Mouse (Mus musculus): ENCODE data around the gene Rexo5. TPM values are rescaled to one million over a fixed set of nuclear protein-coding genes. Genes with fewer than 3 reads are reported as not detected.

Gene Rexo5
- polyA plus RNA-seq, 1 experiment from 2014 or later: 10.8 TPM

DNA sequence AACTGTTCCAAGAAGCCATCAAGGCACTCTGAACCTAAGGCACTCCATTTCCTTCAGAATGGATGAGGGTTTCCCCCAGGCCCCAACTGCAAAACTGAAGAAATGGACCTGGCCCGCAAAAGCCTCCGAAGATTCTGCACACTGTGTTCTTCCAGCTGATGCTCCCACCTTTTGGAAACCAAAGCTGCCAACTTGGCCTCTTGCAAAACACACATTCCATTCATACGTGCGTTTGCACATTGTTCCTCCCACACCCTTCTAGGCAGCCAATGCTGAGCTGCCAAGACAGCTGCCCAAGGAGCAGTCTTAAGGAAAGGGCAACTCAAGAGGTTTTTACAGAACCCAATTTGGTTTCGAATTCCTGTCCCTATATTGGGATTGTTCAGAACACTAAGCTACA lies 56.9 kb downstream of the Rexo5 start:
- no peak overlapping the region for H3K4me3 ChIP-seq
- no peak overlapping the region for H3K4me2 ChIP-seq
- H3K4me1 ChIP-seq: no peaks in the 10 kb centered on the region
- no peak overlapping the region for H3K9ac ChIP-seq
- H3K9me3 ChIP-seq: no peaks in the 10 kb centered on the region
- ATAC-seq (replicated peaks): no peak
- no peaks in the 10 kb centered on the region for H3K36me3 ChIP-seq (replicated peaks)
- H3K27me3 ChIP-seq (replicated peaks): no peaks in the 10 kb centered on the region
- WGBS: 88% methylated on average over 5 of the region's 5 CpGs
- H3K27ac ChIP-seq: no peak overlapping the region

GRCm38 (mm10) chr7:119852494-119852893 lies 58.7 kb downstream of the Rexo5 start:
- Histone ChIP-seq H3K9me3 (no peaks in the 10 kb centered on the region), H3K27ac (no peak overlapping the region), H3K4me2 (no peak overlapping the region)

GRCm38 (mm10) chr7:119853186-119853585 lies 59.4 kb downstream of the Rexo5 start:
- Histone ChIP-seq H3K4me1 (no peaks in the 10 kb centered on the region), H3K4me2 (no peak overlapping the region), H3K9me3 (no peaks in the 10 kb centered on the region), H3K4me3 (no peak overlapping the region), H3K9ac (no peak overlapping the region), H3K36me3 (replicated peaks) (0 out of 2 replicates have a peak, but pooled peaks cover 2% of the 10 kb centered on the region), H3K27me3 (replicated peaks) (no peaks in the 10 kb centered on the region), H3K27ac (no peak overlapping the region)
- 100% methylated on average over 1 of the region's 1 CpGs for WGBS
- no peak for ATAC-seq (replicated peaks)

More at GRCm38 (mm10) chr7:119852494-119852893, 58.7 kb downstream of the Rexo5 start:
- H3K4me3 ChIP-seq: no peak overlapping the region
- H3K27me3 ChIP-seq (replicated peaks): no peaks in the 10 kb centered on the region
- H3K4me1 ChIP-seq: no peaks in the 10 kb centered on the region
- H3K9ac ChIP-seq: no peak overlapping the region
- 0 out of 2 replicates have a peak, but pooled peaks cover 2% of the 10 kb centered on the region for H3K36me3 ChIP-seq (replicated peaks)
- ATAC-seq (replicated peaks): no peak

DNA sequence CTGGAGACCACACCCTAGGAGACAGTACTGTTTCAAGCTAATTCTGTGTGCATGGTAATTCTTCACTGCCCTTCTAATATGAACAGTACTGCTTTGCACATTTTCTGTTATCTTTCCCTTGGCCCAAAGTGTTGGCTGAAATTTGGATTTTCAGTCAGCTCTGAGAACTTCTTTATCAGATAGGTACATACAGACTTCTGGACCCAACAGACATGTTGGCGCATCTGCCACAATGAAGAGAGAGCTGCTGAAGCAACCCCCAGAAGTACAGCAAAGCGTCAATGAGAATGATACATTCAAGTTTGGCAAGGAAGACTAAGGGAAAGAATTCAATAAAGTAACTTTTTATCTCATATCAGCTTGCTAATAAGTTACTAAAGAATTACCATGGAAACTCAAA lies 60.6 kb downstream of the Rexo5 start:
- no peak overlapping the region for H3K27ac ChIP-seq
- no peaks in the 10 kb centered on the region for H3K9me3 ChIP-seq
- H3K36me3 ChIP-seq (replicated peaks): 0 out of 2 replicates have a peak, but pooled peaks cover 2% of the 10 kb centered on the region
- no peaks in the 10 kb centered on the region for H3K4me1 ChIP-seq
- H3K4me2 ChIP-seq: no peak overlapping the region
- H3K27me3 ChIP-seq (replicated peaks): no peaks in the 10 kb centered on the region
- H3K9ac ChIP-seq: no peak overlapping the region
- H3K4me3 ChIP-seq: no peak overlapping the region
- WGBS: 99% methylated on average over 2 of the region's 2 CpGs
- no peak for ATAC-seq (replicated peaks)

DNA sequence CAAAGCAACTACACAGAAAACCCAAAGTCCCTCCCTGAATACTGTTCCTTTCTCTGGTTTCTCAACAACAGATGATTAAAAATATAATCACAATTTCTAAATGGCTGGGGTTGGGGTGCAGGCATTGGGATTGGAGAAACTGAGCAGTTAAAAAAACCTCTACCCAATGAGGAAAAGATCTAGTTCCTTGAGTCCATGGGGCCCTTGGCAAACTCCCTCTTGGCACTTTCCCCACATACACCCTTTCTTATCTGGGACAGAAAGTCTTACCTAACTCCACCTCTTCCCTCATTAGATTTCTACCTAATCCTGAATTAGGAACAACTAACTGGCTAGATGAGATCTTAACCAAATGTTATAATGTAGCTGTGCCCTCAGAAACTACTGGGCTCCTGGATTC lies 61.2 kb downstream of the Rexo5 start:
- no peak for ATAC-seq (replicated peaks)
- Histone ChIP-seq H3K4me3 (no peak overlapping the region), H3K27ac (no peak overlapping the region), H3K4me1 (no peaks in the 10 kb centered on the region), H3K4me2 (no peak overlapping the region), H3K9ac (no peak overlapping the region), H3K36me3 (replicated peaks) (0 out of 2 replicates have a peak, but pooled peaks cover 2% of the 10 kb centered on the region), H3K27me3 (replicated peaks) (no peaks in the 10 kb centered on the region), H3K9me3 (no peaks in the 10 kb centered on the region)

DNA sequence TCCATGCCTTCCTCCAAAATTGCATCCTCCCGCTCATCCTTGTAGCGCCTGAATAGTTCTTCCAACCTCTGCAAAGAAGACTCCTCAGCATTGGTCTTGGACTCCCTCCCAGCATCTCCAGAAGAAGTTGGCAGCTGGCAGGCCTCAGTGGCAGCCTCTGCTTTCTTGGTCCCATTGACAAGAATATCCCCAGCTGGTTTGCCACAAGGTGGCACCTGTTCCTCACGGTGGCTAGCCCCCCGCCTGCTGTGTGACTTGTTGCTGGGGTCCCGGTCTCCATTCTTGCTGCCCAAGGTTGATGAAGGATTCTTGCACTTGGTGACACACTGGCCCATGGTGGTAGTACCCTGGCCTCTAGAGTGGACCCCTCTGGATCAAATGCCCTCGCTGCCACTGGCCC lies 65.7 kb downstream of the Rexo5 start:
- H3K27me3 ChIP-seq (replicated peaks): no peaks in the 10 kb centered on the region
- ATAC-seq (replicated peaks): no peak
- no peak overlapping the region for H3K9ac ChIP-seq
- 75% methylated on average over 6 of the region's 6 CpGs for WGBS
- peaks cover 11% of the 10 kb centered on the region for H3K4me1 ChIP-seq
- H3K4me2 ChIP-seq: no peak overlapping the region
- no peak overlapping the region for H3K27ac ChIP-seq
- no peak overlapping the region for H3K4me3 ChIP-seq
- no peaks in the 10 kb centered on the region for H3K9me3 ChIP-seq
- 0 out of 2 replicates have a peak, but pooled peaks cover 2% of the 10 kb centered on the region for H3K36me3 ChIP-seq (replicated peaks)

DNA sequence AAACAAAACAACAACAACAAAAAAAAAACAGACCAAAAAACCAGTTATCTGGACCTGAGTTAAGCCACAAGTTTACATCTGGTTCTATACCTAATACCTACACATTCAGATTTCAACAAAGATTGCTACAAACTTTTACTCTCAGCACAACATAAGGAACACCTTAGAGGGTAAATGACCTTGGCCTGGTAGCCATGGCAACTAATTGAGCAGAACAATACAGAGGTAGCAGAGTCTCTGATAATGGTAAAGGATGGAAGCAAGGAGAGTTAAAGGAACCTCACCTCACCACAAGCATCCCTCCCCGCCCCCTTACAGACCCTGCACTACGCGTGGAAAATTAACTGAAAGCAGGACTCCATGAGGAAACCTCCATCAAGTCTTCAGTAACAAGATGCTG lies 66.3 kb downstream of the Rexo5 start:
- H3K9me3 ChIP-seq: no peaks in the 10 kb centered on the region
- H3K36me3 ChIP-seq (replicated peaks): 0 out of 2 replicates have a peak, but pooled peaks cover 2% of the 10 kb centered on the region
- no peak overlapping the region for H3K27ac ChIP-seq
- H3K4me3 ChIP-seq: no peak overlapping the region
- 88% methylated on average over 3 of the region's 3 CpGs for WGBS
- ATAC-seq (replicated peaks): no peak
- H3K27me3 ChIP-seq (replicated peaks): no peaks in the 10 kb centered on the region
- no peak overlapping the region for H3K9ac ChIP-seq
- H3K4me2 ChIP-seq: no peak overlapping the region
- peaks cover 11% of the 10 kb centered on the region for H3K4me1 ChIP-seq

- WGBS: 89% methylated on average over 2 of the region's 2 CpGs
- no peak for ATAC-seq (replicated peaks)
- Histone ChIP-seq H3K36me3 (replicated peaks) (0 out of 2 replicates have a peak, but pooled peaks cover 2% of the 10 kb centered on the region), H3K9ac (no peak overlapping the region), H3K4me3 (no peak overlapping the region), H3K4me1 (peaks cover 11% of the 10 kb centered on the region), H3K27ac (no peak overlapping the region), H3K9me3 (no peaks in the 10 kb centered on the region), H3K4me2 (no peak overlapping the region), H3K27me3 (replicated peaks) (no peaks in the 10 kb centered on the region)
Observed at GRCm38 (mm10) chr7:119860554-119860953, 66.7 kb downstream of the Rexo5 start.

DNA sequence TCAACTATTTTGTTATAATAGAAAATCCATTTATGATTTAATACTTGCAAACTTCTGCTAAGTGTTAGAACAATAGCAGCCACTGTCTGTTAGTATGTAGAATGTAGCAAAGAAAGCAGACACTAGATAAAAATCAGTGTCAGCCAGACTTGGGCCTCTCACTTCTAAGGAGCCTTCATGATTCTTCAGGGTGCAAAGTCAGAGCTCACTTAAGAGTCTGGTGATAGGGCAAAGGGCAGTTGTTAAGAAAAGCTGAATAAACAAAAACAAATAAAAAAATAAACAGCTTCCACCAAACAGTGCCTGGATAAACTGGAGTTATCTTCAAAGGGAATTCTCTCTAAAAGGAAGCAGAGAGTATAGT lies 67.1 kb downstream of the Rexo5 start:
- no peaks in the 10 kb centered on the region for H3K9me3 ChIP-seq
- no peaks in the 10 kb centered on the region for H3K27me3 ChIP-seq (replicated peaks)
- peak overlapping the region; percentile 61; the same call in 1 of the 2 replicates for H3K27ac ChIP-seq
- H3K4me2 ChIP-seq: no peak overlapping the region
- peaks cover 11% of the 10 kb centered on the region for H3K4me1 ChIP-seq
- H3K4me3 ChIP-seq: no peak overlapping the region
- no peak overlapping the region for H3K9ac ChIP-seq
- 0 out of 2 replicates have a peak, but pooled peaks cover 2% of the 10 kb centered on the region for H3K36me3 ChIP-seq (replicated peaks)
- no peak for ATAC-seq (replicated peaks)

DNA sequence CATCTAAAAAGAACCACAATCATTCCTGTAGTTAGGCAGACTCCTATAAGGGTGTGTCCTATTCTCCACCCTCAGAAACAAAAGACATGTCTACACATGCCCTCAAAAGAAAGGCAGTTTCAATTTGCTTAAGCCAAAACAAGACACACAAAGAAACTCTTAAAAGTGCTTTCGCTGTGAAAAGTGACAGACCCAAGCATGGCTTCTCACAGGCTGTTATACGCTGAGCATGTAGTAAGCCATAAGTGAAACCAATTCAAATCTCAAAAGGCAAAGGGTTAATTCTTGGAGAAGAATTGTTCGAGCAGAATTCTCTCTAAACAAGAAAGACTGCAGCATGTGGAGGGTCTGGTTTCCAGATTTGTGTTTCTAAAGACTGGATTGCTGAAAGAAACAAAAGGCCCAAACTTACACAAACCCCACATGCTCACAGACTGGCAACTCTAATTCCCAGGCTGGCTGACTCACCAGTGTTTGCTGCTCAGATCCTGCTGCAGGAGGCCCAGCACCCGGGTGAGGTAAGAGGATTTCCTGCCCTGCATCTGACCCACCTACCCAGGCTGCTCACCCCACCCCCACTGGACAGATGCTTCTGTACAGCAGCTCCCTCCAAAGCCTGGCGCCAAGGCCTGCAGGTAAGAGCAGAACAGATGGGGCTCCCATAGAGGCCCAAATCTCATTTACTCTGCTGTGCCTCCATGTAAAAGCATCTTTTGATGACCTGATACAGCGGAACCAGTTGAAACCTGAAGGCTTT lies 67.7 kb downstream of the Rexo5 start:
- Histone ChIP-seq H3K27ac (peak overlapping the region; percentile 61), H3K9me3 (no peaks in the 10 kb centered on the region), H3K4me3 (no peak overlapping the region), H3K36me3 (replicated peaks) (0 out of 2 replicates have a peak, but pooled peaks cover 2% of the 10 kb centered on the region), H3K4me1 (peaks cover 11% of the 10 kb centered on the region), H3K4me2 (no peak overlapping the region), H3K27me3 (replicated peaks) (no peaks in the 10 kb centered on the region), H3K9ac (no peak overlapping the region)
- peak; percentile 79 for ATAC-seq (replicated peaks)
- 11% methylated on average over 6 of the region's 6 CpGs for WGBS

DNA sequence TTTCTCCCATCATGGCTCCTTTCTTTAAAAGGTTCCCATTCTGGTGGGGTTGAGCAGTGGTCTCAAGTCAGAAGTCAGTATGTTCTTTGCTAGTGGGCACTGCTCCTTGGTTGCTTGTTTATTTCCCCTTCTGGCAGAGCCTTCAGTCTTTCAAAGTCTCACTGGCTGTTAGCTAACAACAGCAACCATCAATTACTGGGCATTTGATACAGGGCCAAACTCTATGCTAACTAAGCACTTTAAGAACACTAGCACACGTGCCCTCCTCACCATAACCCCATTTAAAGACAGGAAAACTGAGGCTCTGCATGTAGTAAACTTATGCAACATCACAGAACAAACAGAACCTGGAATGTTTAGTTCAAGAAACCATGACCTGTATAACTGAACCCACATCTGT lies 68.4 kb downstream of the Rexo5 start:
- no peak overlapping the region for H3K4me3 ChIP-seq
- H3K27ac ChIP-seq: peak overlapping the region; percentile 61; the same call in 1 of the 2 replicates
- H3K36me3 ChIP-seq (replicated peaks): 0 out of 2 replicates have a peak, but pooled peaks cover 2% of the 10 kb centered on the region
- no peak; the same call in 1 of the 2 replicates for ATAC-seq (replicated peaks)
- H3K9ac ChIP-seq: no peak overlapping the region
- no peaks in the 10 kb centered on the region for H3K27me3 ChIP-seq (replicated peaks)
- no peaks in the 10 kb centered on the region for H3K9me3 ChIP-seq
- WGBS: 37% methylated on average over 1 of the region's 1 CpGs
- H3K4me2 ChIP-seq: no peak overlapping the region
- H3K4me1 ChIP-seq: peaks cover 11% of the 10 kb centered on the region

GRCm38 (mm10) chr7:119864500-119864899 lies 70.7 kb downstream of the Rexo5 start:
- Histone ChIP-seq H3K9me3 (no peaks in the 10 kb centered on the region), H3K27ac (no peak overlapping the region), H3K36me3 (replicated peaks) (no peaks in the 10 kb centered on the region), H3K27me3 (replicated peaks) (no peaks in the 10 kb centered on the region), H3K4me3 (no peak overlapping the region), H3K9ac (no peak overlapping the region), H3K4me1 (peaks cover 11% of the 10 kb centered on the region), H3K4me2 (no peak overlapping the region)
- no peak for ATAC-seq (replicated peaks)
- whole genome bisulfite sequencing: 90% methylated on average over 5 of the region's 5 CpGs

GRCm38 (mm10) chr7:119866136-119866535 lies 72.3 kb downstream of the Rexo5 start:
- Histone ChIP-seq H3K4me1 (peaks cover 11% of the 10 kb centered on the region; the same call in 1 of the 2 replicates), H3K4me2 (no peak overlapping the region), H3K27me3 (replicated peaks) (no peaks in the 10 kb centered on the region), H3K27ac (no peak overlapping the region), H3K36me3 (replicated peaks) (no peaks in the 10 kb centered on the region), H3K4me3 (no peak overlapping the region), H3K9ac (no peak overlapping the region), H3K9me3 (no peaks in the 10 kb centered on the region)
- ATAC-seq (replicated peaks): no peak
- WGBS: 71% methylated on average over 1 of the region's 1 CpGs

All from midbrain, embryonic 15.5 days (tissue).